Mouse (Mus musculus) hindbrain, embryonic 12.5 days (tissue): ENCODE measurements at regions not wholly inside any gene's neighbourhood (a gene's known extent, or its start where the extent isn't known, plus 50 kb on each side); places are given as distances from the start of the nearest gene placed in this dataset.

Source experiments
- ATAC-seq: fragments of 200-750 bp; cut with Nextera tagmentation; 2 replicates; pipeline ENCODE4 v1.8.0; 2017; ENCODE audit warnings: moderate TSS enrichment; ENCODE audit not compliant: low FRiP score
- H3K27ac ChIP-seq: fragments of 300-500 bp; sonication (generic); 2 replicates; pipeline ENCODE4 v1.5.1; 2016; ENCODE audit warnings: mild to moderate bottlenecking
- H3K27me3 ChIP-seq: fragments of 300-500 bp; sonication (generic); 2 replicates; pipeline ENCODE4 v1.6.1; 2016; ENCODE audit warnings: mild to moderate bottlenecking
- H3K36me3 ChIP-seq: fragments of 300-500 bp; sonication (generic); 2 replicates; pipeline ENCODE4 v1.6.1; 2016; ENCODE audit warnings: mild to moderate bottlenecking
- H3K4me1 ChIP-seq: fragments of 300-500 bp; sonication (generic); 2 replicates; pipeline ENCODE4 v1.6.1; 2016
- H3K4me2 ChIP-seq: fragments of 300-500 bp; sonication (generic); replicated peaks from 2 replicates; pipeline ENCODE4 v1.6.1; 2016; ENCODE audit warnings: mild to moderate bottlenecking
- H3K4me3 ChIP-seq: fragments of 300-500 bp; sonication (generic); 2 replicates; pipeline ENCODE4 v1.5.1; 2016; ENCODE audit warnings: mild to moderate bottlenecking
- H3K9ac ChIP-seq: fragments of 300-500 bp; sonication (generic); 2 replicates; pipeline ENCODE4 v1.6.1; 2016; ENCODE audit warnings: mild to moderate bottlenecking, moderate library complexity
- H3K9me3 ChIP-seq: fragments of 300-500 bp; sonication (generic); replicated peaks from 2 replicates; pipeline ENCODE4 v1.6.1; 2016; ENCODE audit warnings: mild to moderate bottlenecking
- WGBS: fragments of 180-500 bp; shearing (Covaris S2); methylation state at CpG from one replicate; pipeline ENCODE4 v1.1.7; 2016; 5-methylcytosine and 5-hydroxymethylcytosine counted together

DNA sequence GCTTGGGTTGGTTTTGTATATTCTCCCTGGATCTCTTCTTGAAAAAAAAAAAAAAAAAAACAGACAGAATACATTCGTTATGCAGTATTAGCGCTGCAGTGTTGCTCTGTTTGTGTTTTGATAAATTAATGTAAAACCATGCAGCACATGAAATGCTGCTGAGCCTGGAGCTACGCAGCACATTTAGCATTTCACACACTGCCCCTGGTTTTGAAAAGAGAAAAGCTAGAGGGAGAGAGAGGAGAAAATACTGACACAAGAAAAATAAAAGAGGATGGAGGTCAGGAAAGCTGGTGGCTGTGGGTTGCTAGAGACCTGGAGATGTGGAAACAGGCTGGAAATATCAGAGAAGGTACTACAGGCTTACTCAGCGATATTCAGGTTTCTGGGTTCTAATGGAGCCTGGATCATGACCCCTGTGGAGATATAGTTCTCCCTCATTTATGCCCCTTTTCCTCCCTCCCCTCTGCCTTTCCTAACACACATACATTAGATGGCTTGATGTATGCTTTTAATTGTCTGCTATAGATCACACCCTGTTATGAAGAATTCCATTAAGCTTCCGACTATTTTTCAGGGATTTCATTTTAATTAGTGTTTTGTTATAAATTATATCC lies 296.8 kb upstream of the Rsrc1 start:
- H3K9me3 ChIP-seq: no peaks in the 10 kb centered on the region
- no peak overlapping the region for H3K4me3 ChIP-seq
- peak overlapping the region; percentile 13; the same call in 1 of the 2 replicates for H3K27ac ChIP-seq
- ATAC-seq: no peak
- WGBS: 71% methylated on average over 5 of the region's 5 CpGs
- H3K4me1 ChIP-seq: no peaks in the 10 kb centered on the region; the same call in 1 of the 2 replicates
- H3K36me3 ChIP-seq: no peaks in the 10 kb centered on the region
- H3K4me2 ChIP-seq: no peak overlapping the region
- no peak overlapping the region for H3K9ac ChIP-seq
- H3K27me3 ChIP-seq: no peaks in the 10 kb centered on the region

GRCm38 (mm10) chr3:66685136-66685535 lies 296.1 kb upstream of the Rsrc1 start:
- no peaks in the 10 kb centered on the region; the same call in 1 of the 2 replicates for H3K4me1 ChIP-seq
- no peaks in the 10 kb centered on the region for H3K9me3 ChIP-seq
- H3K27me3 ChIP-seq: no peaks in the 10 kb centered on the region
- no peak for ATAC-seq
- no peak overlapping the region for H3K4me2 ChIP-seq
- H3K4me3 ChIP-seq: no peak overlapping the region
- no peak overlapping the region for H3K9ac ChIP-seq
- WGBS: 74% methylated on average over 12 of the region's 12 CpGs
- H3K27ac ChIP-seq: no peak overlapping the region
- H3K36me3 ChIP-seq: no peaks in the 10 kb centered on the region

GRCm38 (mm10) chr3:66687126-66687525 lies 294.1 kb upstream of the Rsrc1 start:
- Histone ChIP-seq H3K9me3 (no peaks in the 10 kb centered on the region), H3K4me2 (no peak overlapping the region), H3K4me3 (no peak overlapping the region), H3K36me3 (no peaks in the 10 kb centered on the region), H3K27ac (no peak overlapping the region), H3K9ac (no peak overlapping the region), H3K27me3 (no peaks in the 10 kb centered on the region), H3K4me1 (no peaks in the 10 kb centered on the region; the same call in 1 of the 2 replicates)
- no peak for ATAC-seq
- 86% methylated on average over 1 of the region's 1 CpGs for WGBS

- no peak overlapping the region for H3K4me3 ChIP-seq
- no peak overlapping the region for H3K9ac ChIP-seq
- no peak for ATAC-seq
- no peaks in the 10 kb centered on the region for H3K4me1 ChIP-seq
- no peaks in the 10 kb centered on the region for H3K36me3 ChIP-seq
- H3K27ac ChIP-seq: no peak overlapping the region
- H3K27me3 ChIP-seq: no peaks in the 10 kb centered on the region
- no peaks in the 10 kb centered on the region for H3K9me3 ChIP-seq
- H3K4me2 ChIP-seq: no peak overlapping the region
- 83% methylated on average over 10 of the region's 10 CpGs for WGBS
These were observed 290.2 kb upstream of the Rsrc1 start for GRCm38 (mm10) chr3:66690906-66691522.

GRCm38 (mm10) chr3:66695125-66695524 lies 286.1 kb upstream of the Rsrc1 start:
- no peak for ATAC-seq
- H3K9me3 ChIP-seq: no peaks in the 10 kb centered on the region
- H3K4me3 ChIP-seq: no peak overlapping the region
- H3K36me3 ChIP-seq: no peaks in the 10 kb centered on the region
- H3K4me2 ChIP-seq: no peak overlapping the region
- WGBS: 87% methylated on average over 2 of the region's 2 CpGs
- no peaks in the 10 kb centered on the region for H3K27me3 ChIP-seq
- H3K4me1 ChIP-seq: no peaks in the 10 kb centered on the region
- no peak overlapping the region for H3K9ac ChIP-seq
- no peak overlapping the region for H3K27ac ChIP-seq

DNA sequence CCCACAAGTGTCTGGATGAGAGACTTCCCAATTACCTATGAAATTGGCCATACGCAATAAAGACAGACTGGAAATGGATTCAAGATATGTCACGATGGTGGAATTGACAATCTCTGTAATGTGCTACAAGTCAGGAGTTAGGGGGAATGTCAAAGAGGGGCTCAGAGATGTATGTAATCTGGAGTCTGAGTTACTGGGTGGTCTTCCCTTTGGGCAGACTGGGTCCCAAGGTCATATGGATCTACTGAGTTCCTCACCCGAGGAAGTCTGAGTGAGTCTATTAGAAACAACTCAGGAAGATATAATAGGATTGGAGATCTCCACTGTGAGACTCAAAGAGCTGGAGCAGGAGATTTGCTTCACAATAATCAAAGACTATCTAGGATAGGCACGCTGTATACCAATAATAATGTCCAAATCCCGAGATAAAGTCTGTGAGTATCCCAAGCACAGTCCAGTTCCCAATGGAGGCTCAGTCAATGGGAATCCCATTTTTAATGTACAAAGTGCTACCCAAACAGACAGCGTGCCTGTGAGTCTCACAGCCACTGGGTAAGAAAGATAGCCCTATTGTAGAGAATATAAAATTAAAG lies 285.4 kb upstream of the Rsrc1 start:
- Histone ChIP-seq H3K9ac (no peak overlapping the region), H3K4me2 (no peak overlapping the region), H3K9me3 (no peaks in the 10 kb centered on the region), H3K27me3 (no peaks in the 10 kb centered on the region), H3K4me1 (no peaks in the 10 kb centered on the region), H3K27ac (no peak overlapping the region), H3K4me3 (no peak overlapping the region), H3K36me3 (no peaks in the 10 kb centered on the region)
- 86% methylated on average over 6 of the region's 6 CpGs for WGBS
- no peak for ATAC-seq

GRCm38 (mm10) chr3:66698083-66698482 lies 283.1 kb upstream of the Rsrc1 start:
- H3K27ac ChIP-seq: no peak overlapping the region
- 76% methylated on average over 5 of the region's 5 CpGs for WGBS
- ATAC-seq: no peak

GRCm38 (mm10) chr3:66705766-66706165 lies 275.4 kb upstream of the Rsrc1 start:
- H3K27me3 ChIP-seq: no peaks in the 10 kb centered on the region
- H3K4me3 ChIP-seq: no peak overlapping the region
- no peaks in the 10 kb centered on the region for H3K9me3 ChIP-seq
- 86% methylated on average over 4 of the region's 4 CpGs for WGBS
- H3K36me3 ChIP-seq: no peaks in the 10 kb centered on the region
- no peaks in the 10 kb centered on the region for H3K4me1 ChIP-seq
- no peak overlapping the region for H3K27ac ChIP-seq
- no peak overlapping the region for H3K9ac ChIP-seq
- ATAC-seq: no peak
- H3K4me2 ChIP-seq: no peak overlapping the region

More at GRCm38 (mm10) chr3:66698083-66698482, 283.1 kb upstream of the Rsrc1 start:
- Histone ChIP-seq H3K4me2 (no peak overlapping the region), H3K4me1 (no peaks in the 10 kb centered on the region), H3K4me3 (no peak overlapping the region), H3K36me3 (no peaks in the 10 kb centered on the region), H3K27me3 (no peaks in the 10 kb centered on the region), H3K9ac (no peak overlapping the region), H3K9me3 (no peaks in the 10 kb centered on the region)

DNA sequence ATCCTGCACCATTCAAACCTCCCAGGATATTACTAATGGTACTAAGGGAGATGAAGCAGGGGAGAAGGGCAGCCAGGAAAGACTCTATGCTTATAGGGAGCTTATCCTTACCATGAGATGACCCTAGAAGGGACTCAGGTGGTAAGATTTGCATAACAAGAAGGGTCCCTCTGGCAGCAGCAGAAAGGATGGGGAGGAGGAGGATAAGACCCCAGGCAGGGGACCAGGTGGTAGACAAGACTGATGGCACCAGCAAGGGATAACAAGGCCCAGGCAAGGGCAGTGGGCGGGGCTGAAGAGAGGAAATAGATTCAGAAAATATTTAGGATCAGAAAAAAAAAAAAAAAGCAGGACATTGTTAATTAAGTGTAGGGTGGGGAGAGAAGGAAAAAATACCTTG lies 245.7 kb upstream of the Rsrc1 start:
- WGBS: 67% methylated on average over 1 of the region's 1 CpGs
- H3K27ac ChIP-seq: no peak overlapping the region
- H3K4me2 ChIP-seq: no peak overlapping the region
- no peak overlapping the region for H3K4me3 ChIP-seq
- no peak overlapping the region for H3K9ac ChIP-seq
- no peaks in the 10 kb centered on the region for H3K36me3 ChIP-seq
- H3K27me3 ChIP-seq: no peaks in the 10 kb centered on the region
- no peaks in the 10 kb centered on the region for H3K9me3 ChIP-seq
- H3K4me1 ChIP-seq: peaks cover 7% of the 10 kb centered on the region; the same call in 1 of the 2 replicates
- peak; percentile 84 for ATAC-seq

GRCm38 (mm10) chr3:66738201-66739062 lies 242.8 kb upstream of the Rsrc1 start:
- Histone ChIP-seq H3K27me3 (peaks cover 8% of the 10 kb centered on the region; the same call in 1 of the 2 replicates), H3K9ac (no peak overlapping the region), H3K4me1 (peaks cover 7% of the 10 kb centered on the region; the same call in 1 of the 2 replicates), H3K36me3 (no peaks in the 10 kb centered on the region), H3K4me2 (no peak overlapping the region), H3K27ac (no peak overlapping the region), H3K9me3 (no peaks in the 10 kb centered on the region), H3K4me3 (no peak overlapping the region)
- 76% methylated on average over 12 of the region's 12 CpGs for WGBS
- ATAC-seq: peak; percentile 32; the same call in 1 of the 2 replicates

GRCm38 (mm10) chr3:66739356-66740014 lies 241.7 kb upstream of the Rsrc1 start:
- Histone ChIP-seq H3K4me3 (no peak overlapping the region), H3K4me1 (peaks cover 7% of the 10 kb centered on the region; the same call in 1 of the 2 replicates), H3K36me3 (no peaks in the 10 kb centered on the region), H3K9ac (no peak overlapping the region), H3K27ac (no peak overlapping the region), H3K9me3 (no peaks in the 10 kb centered on the region), H3K27me3 (peaks cover 13% of the 10 kb centered on the region), H3K4me2 (no peak overlapping the region)
- no peak for ATAC-seq
- 79% methylated on average over 7 of the region's 7 CpGs for WGBS
